Mouse (Mus musculus) heart, embryonic 10.5 days (tissue): Measurements from ENCODE around the gene Simc1. TPM values are rescaled to one million over a fixed set of nuclear protein-coding genes. Genes with fewer than 3 reads are reported as not detected.

Experiments used
- DNase-seq: peaks from one replicate; pipeline ENCODE4 v3.0.0-alpha.2; 2017; ENCODE audit warnings: low spot score
- H3K27ac ChIP-seq: fragments of 300-500 bp; sonication (generic); 2 replicates; pipeline ENCODE4 v1.5.1; 2016; ENCODE audit warnings: mild to moderate bottlenecking
- H3K27me3 ChIP-seq: fragments of 300-500 bp; sonication (generic); 2 replicates; pipeline ENCODE4 v1.6.1; 2016; ENCODE audit warnings: mild to moderate bottlenecking; ENCODE audit not compliant: poor library complexity, insufficient read depth, severe bottlenecking
- H3K36me3 ChIP-seq: fragments of 300-500 bp; sonication (generic); 2 replicates; pipeline ENCODE4 v1.6.1; 2016; ENCODE audit warnings: mild to moderate bottlenecking, moderate library complexity
- H3K4me1 ChIP-seq: fragments of 300-500 bp; sonication (generic); 2 replicates; pipeline ENCODE4 v1.6.1; 2016; ENCODE audit warnings: mild to moderate bottlenecking
- H3K4me3 ChIP-seq: fragments of 300-500 bp; sonication (generic); 2 replicates; pipeline ENCODE4 v1.5.1; 2016; ENCODE audit warnings: mild to moderate bottlenecking, moderate library complexity
- H3K9me3 ChIP-seq: fragments of 300-500 bp; sonication (generic); 2 replicates; pipeline ENCODE4 v1.6.1; 2016; ENCODE audit warnings: mild to moderate bottlenecking, moderate library complexity
- WGBS: fragments of 180-500 bp; shearing (Covaris S2); methylation state at CpG from one replicate; pipeline ENCODE4 v1.1.7; 2016; 5-methylcytosine and 5-hydroxymethylcytosine counted together
- polyA plus RNA-seq: library from polyadenylated mRNA; unstranded; fragments of >200 nt; fragmentation: Nextera tagmentation; extraction: Ambion mirVana; gene quantifications from 2 replicates; pipeline ENCODE4 v1.2.1, GENCODE M21; 2016

Simc1 gene
- polyA plus RNA-seq, 1 experiment from 2014 or later: 10.4 TPM

DNA sequence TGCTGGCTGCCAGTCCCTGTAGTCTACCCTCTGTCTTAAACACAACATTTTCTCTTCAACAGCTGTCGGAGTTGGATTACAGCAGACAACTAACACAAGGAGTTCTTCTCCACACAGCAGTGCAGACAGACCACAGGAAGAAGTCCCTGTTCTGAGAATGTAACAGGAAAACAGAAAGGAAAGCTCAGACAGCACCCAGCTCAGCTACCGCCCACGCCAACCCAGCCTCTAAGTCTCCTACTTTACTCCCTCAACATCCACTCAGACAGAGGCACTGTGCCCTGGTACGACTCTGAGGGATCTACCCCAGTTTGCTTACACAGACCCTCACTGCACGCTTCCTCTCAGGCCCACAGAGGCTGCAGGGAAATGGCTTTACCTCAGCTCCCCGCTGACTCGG lies 57.0 kb downstream of the Simc1 start:
- Histone ChIP-seq H3K36me3 (peaks cover 77% of the 10 kb centered on the region), H3K27ac (no peak overlapping the region), H3K27me3 (no peaks in the 10 kb centered on the region), H3K4me3 (no peak overlapping the region), H3K9me3 (no peaks in the 10 kb centered on the region), H3K4me1 (peaks cover 11% of the 10 kb centered on the region)
- DNase-seq: no peak
- WGBS: 91% methylated on average over 7 of the region's 7 CpGs

DNA sequence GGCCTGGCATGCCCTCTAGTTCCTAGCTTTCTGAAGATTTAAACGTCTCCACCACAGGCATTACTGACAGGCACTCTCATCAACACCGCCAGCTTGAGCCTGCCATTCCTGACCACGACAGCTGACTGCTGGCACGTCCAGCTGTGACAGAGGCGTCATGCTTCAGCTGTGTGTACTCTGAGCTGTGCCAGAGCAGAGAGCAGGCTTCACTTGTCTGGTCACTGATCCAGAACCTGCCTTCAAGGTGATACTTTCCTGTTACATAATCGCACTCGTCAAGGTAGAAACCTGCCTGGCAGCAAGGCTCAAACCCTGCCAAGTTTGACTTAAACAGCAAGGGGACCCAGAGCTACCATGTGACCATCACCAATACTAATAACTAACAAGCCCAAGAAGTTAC lies 59.0 kb downstream of the Simc1 start:
- no peaks in the 10 kb centered on the region for H3K9me3 ChIP-seq
- DNase-seq: no peak
- peaks cover 14% of the 10 kb centered on the region for H3K4me1 ChIP-seq
- 80% methylated on average over 7 of the region's 7 CpGs for WGBS
- no peaks in the 10 kb centered on the region for H3K27me3 ChIP-seq
- H3K4me3 ChIP-seq: no peak overlapping the region
- peaks cover 58% of the 10 kb centered on the region for H3K36me3 ChIP-seq
- H3K27ac ChIP-seq: no peak overlapping the region

DNA sequence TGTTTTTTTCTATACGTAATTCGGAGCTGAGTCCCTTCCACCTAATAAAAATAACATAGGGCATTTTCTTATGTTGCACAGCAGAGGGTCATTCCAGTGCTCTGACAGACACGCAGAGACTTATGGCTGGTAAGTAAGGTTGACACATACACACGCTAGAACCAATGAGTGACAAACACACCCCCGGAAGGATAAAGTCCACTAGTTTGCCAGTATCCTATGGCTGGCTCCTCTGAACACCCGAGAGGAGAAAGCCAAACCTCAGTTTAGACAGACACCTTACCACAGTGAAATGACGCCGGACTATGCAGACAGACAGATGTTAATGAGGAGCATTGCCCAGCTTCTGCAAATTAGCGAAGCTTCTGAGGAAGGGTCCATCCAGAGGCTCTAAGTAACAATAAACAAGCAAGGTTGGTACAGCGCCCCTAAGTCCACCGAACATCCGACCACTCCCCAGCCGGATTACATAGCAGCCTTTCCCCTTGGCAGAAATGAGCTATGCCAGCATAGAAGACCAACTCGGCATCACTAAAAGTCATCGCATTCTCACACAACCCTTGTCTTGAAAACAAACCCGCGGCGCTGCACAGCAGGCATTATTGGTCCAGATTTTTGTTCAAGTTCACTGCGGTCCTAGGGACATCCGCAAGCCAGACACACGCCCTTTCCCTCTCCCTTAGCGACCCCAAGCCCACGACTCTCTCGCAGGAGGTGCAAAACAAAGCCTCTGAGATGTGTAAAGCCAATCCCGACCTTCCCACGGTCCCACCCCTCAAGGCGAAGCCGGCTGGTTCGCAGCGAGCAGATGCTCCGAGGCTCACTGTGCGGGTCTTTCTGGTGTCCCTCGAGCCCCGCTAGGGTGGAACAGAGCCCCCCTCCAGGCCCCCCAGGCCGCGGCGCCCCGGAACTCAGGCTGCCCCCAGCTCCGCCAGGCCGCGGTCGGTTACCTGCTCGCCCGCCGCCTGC lies 60.9 kb downstream of the Simc1 start:
- Histone ChIP-seq H3K27ac (peak overlapping the region; percentile 94), H3K4me3 (peak overlapping the region; percentile 90), H3K4me1 (peaks cover 14% of the 10 kb centered on the region), H3K9me3 (no peaks in the 10 kb centered on the region), H3K27me3 (no peaks in the 10 kb centered on the region), H3K36me3 (peaks cover 38% of the 10 kb centered on the region)
- 12% methylated on average over 45 of the region's 45 CpGs for WGBS
- DNase-seq: no peak

DNA sequence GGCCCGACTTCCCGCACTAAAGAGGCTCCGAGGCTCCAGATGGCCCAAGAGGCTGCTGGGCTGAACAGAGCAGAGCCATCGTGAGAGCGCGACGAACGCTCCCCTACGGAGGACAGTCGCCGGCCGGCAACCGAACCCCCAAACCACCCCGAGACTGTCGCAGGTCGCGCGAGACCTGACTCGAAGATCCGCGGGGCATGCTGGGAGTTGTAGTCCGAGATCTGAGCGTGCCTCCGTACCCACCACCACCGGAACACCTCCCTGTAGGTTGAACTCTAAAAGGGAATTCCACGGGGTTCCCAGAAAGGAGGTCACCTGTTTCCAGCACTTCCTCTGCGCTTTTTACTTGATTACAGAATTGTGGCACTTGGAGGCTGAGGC lies 61.6 kb downstream of the Simc1 start, which contains the start of gene 4833439L19Rik:
4833439L19Rik (minus strand) TSS at position 235 of the 381 bp plus-strand sequence.
- Histone ChIP-seq H3K27ac (peak within 1 kb of the TSS; percentile 94), H3K27me3 (no peaks in the 10 kb centered on the region)
- under 1% methylated on average over 27 of the region's 27 CpGs for WGBS

DNA sequence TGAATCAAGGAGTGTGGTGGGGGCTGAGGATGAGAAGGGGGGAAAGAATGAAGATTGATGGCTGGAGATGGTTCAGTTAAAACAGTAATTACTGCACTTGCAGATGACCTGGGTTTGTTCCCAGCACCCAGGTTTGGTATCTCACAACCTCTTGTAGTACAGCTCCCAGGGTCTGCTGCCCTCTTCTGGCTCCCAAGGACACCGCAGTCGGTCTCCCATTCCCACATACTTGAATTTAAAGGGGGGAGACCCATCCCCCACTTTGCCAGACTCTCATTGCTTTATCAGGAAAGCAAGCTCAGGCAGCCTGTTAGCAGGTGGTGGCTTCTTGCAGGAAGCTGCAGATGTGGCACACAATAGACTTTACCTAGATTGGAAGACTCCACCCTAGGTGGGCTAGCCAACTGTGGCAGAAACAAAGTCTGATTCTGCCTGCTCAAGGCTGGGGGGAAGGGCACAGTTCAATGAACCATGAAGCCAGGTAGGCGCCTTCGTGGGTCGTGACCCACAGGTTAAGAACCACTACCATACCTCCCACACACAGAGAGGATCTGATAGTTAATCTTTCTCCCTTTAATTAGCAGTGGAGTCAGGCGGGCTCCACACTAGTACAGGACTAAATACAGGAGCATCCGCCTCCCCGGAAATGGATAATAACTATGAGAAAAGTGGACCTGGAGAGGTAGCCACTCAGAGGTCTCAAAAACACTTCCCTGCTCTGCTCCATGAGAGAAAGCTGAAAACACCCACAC lies 62.2 kb downstream of the Simc1 start:
- H3K9me3 ChIP-seq: no peaks in the 10 kb centered on the region
- peak; percentile 83 for DNase-seq
- peak overlapping the region; percentile 94 for H3K27ac ChIP-seq
- H3K27me3 ChIP-seq: no peaks in the 10 kb centered on the region
- 47% methylated on average over 8 of the region's 8 CpGs for WGBS
- peak overlapping the region; percentile 90 for H3K4me3 ChIP-seq
- peaks cover 26% of the 10 kb centered on the region for H3K36me3 ChIP-seq
- peaks cover 14% of the 10 kb centered on the region for H3K4me1 ChIP-seq

More for the DNA sequence above, 61.6 kb downstream of the Simc1 start, which contains the start of gene 4833439L19Rik:
- DNase-seq: peak; percentile 98
- Histone ChIP-seq H3K4me3 (peak within 1 kb of the TSS; percentile 90), H3K4me1 (peaks cover 14% of the 10 kb centered on the region), H3K9me3 (no peaks in the 10 kb centered on the region), H3K36me3 (peaks cover 32% of the 10 kb centered on the region)

DNA sequence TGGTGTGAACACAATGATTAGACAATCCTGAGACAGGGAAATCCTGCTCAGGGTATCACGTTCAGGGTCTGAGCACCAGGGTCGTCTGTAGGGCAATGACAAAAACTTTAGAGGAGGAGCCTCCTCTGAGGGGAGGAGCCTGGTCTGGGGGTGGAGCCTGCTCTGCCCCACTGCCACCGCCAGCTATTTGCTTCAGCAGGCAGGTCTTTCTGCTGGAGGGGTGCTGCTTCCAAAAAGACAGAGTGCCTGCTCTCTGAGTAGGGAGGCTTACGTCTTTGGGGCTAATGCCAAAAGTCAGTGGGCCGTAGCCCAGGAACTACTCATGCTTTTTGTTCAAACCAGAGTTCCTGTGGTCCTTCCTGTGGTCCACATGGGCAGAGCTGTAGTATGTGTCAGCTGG lies 64.8 kb downstream of the Simc1 start:
- H3K36me3 ChIP-seq: no peaks in the 10 kb centered on the region
- no peak overlapping the region for H3K27ac ChIP-seq
- no peak overlapping the region for H3K4me3 ChIP-seq
- no peak for DNase-seq
- H3K4me1 ChIP-seq: peaks cover 15% of the 10 kb centered on the region
- no peaks in the 10 kb centered on the region for H3K9me3 ChIP-seq
- H3K27me3 ChIP-seq: peaks cover 4% of the 10 kb centered on the region; the same call in 1 of the 2 replicates
- 39% methylated on average over 5 of the region's 5 CpGs for WGBS

DNA sequence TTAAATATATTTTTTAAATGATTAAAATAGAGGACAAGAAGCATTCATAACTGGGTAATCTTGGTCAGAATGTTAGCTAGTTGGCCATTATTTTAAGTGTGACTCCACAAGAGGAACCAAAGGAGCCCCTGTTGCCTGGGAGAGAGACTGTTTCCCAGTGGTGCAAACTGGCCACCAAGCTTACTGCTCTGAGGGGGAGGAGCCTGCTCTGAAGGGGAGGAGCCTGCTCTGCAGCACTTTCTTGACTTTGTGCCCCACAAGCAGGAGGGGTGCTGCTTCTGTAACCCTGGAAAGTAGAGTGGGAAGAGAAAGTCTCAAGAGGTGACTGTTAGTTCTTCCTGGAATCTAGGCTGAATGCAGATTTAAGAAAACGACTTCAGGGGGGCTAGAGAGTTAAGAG lies 65.7 kb downstream of the Simc1 start:
- 52% methylated on average over 1 of the region's 1 CpGs for WGBS
- Histone ChIP-seq H3K27ac (no peak overlapping the region), H3K36me3 (no peaks in the 10 kb centered on the region), H3K27me3 (peaks cover 6% of the 10 kb centered on the region; the same call in 1 of the 2 replicates), H3K9me3 (no peaks in the 10 kb centered on the region), H3K4me3 (no peak overlapping the region), H3K4me1 (peaks cover 13% of the 10 kb centered on the region)
- no peak for DNase-seq

DNA sequence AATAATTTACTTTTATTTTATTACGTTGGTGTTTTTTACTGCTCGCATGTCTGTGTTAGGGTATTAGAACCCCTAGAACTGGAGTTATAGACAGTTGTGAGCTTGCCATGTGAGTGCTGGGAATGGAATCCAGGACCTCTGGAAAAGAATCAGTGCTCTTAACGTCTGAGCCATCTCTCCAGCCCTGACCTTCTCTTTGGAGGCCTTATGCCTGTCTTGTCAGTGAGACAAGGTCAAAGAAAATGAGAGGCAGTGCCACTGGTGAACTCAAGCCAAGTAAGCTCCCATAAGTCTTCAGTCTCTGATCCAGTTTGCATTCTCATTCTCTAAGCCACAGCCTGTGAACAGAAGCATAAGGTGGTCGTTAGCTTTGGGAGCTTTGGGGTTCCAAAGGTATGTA lies 67.2 kb downstream of the Simc1 start:
- no peak for DNase-seq
- H3K27me3 ChIP-seq: peaks cover 6% of the 10 kb centered on the region; the same call in 1 of the 2 replicates
- no peaks in the 10 kb centered on the region for H3K36me3 ChIP-seq
- H3K4me3 ChIP-seq: no peak overlapping the region
- H3K4me1 ChIP-seq: peaks cover 17% of the 10 kb centered on the region
- WGBS: 74% methylated on average over 4 of the region's 4 CpGs
- H3K27ac ChIP-seq: no peak overlapping the region
- H3K9me3 ChIP-seq: no peaks in the 10 kb centered on the region

DNA sequence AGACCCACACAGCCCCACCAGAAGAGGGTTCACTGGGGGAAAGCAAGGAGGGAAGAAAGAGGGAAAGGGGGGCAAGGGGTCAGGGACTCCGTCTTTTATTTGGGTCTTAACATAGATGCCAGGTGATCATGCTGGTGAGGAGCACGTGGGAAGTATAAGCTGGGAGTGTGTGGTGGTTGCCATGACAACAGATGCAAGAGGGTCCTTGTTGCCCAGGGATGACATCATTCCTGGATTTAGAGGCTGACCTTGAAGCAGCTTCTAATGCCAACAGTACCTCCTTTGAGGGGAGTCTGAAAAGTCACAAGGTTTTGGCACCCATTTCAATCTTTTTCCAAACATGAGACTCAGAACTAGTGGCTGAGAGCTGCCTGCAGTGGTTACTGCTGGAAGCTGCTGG lies 68.1 kb downstream of the Simc1 start:
- 47% methylated on average over 2 of the region's 2 CpGs for WGBS
- peaks cover 20% of the 10 kb centered on the region for H3K4me1 ChIP-seq
- no peak overlapping the region; the same call in 1 of the 2 replicates for H3K27ac ChIP-seq
- DNase-seq: no peak
- peaks cover 2% of the 10 kb centered on the region; the same call in 1 of the 2 replicates for H3K36me3 ChIP-seq
- H3K27me3 ChIP-seq: peaks cover 6% of the 10 kb centered on the region; the same call in 1 of the 2 replicates
- no peak overlapping the region for H3K4me3 ChIP-seq
- no peaks in the 10 kb centered on the region for H3K9me3 ChIP-seq

DNA sequence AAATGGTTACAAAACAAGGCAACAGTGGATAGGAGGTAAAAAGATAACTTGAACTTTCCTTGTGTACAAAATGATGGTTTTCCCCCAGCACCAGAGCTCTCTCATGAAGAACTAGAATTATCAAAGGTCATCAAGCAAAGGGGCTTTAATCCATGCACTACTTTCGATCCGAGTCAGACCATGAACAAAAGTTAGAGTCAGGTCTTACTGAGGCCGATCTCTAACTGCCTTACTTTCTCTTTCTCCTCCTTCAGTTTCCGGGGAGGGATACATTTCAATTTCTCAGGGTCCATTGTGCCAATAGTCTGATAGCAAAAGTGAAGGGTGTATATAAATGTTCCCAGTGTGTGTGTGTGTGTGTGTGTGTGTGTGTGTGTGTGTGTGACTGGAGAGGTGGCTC lies 69.0 kb downstream of the Simc1 start:
- Histone ChIP-seq H3K27ac (no peak overlapping the region), H3K27me3 (peaks cover 6% of the 10 kb centered on the region; the same call in 1 of the 2 replicates), H3K9me3 (no peaks in the 10 kb centered on the region), H3K36me3 (peaks cover 11% of the 10 kb centered on the region), H3K4me1 (peaks cover 20% of the 10 kb centered on the region), H3K4me3 (no peak overlapping the region)
- 79% methylated on average over 4 of the region's 4 CpGs for WGBS
- DNase-seq: no peak

DNA sequence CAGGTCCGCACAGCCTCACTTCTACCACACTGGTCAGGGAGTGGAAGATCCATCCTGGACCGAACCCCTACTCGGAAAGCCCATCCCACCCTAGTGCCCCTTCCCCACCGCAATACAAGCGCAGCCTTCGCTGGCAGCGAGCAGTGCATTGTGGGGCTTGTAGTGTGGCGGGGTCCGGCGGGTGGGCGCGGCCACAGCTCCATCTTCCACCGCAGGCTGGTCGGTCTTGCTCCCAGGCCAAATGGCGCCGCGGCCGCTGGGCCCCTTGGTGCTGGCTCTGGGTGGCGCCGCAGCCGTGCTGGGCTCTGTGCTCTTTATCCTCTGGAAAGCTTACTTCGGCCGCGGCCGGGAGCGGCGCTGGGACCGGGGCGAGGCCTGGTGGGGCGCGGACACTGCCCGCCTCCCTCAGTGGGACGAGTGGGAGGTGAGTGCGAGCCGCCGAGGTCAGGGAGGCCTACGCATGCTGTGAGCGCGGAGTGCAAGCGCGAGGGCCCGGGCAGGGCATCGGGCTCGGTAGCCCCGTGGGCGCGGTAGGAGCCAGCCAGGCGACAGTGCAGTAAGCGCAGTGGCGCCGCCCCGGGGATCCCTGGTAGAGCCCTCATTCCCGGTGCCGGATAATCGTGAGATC lies 71.4 kb downstream of the Simc1 start, which contains the start of gene Arl10:
Arl10 (plus strand) TSS at position 162 of the 628 bp plus-strand sequence.
- Histone ChIP-seq H3K36me3 (peaks cover 33% of the 10 kb centered on the region), H3K27ac (peak within 1 kb of the TSS; percentile 97), H3K9me3 (no peaks in the 10 kb centered on the region), H3K27me3 (peaks cover 6% of the 10 kb centered on the region; the same call in 1 of the 2 replicates), H3K4me3 (peak within 1 kb of the TSS; percentile 97), H3K4me1 (peaks cover 20% of the 10 kb centered on the region)
- DNase-seq: peak; percentile 93
- 0% methylated on average over 55 of the region's 55 CpGs for WGBS

DNA sequence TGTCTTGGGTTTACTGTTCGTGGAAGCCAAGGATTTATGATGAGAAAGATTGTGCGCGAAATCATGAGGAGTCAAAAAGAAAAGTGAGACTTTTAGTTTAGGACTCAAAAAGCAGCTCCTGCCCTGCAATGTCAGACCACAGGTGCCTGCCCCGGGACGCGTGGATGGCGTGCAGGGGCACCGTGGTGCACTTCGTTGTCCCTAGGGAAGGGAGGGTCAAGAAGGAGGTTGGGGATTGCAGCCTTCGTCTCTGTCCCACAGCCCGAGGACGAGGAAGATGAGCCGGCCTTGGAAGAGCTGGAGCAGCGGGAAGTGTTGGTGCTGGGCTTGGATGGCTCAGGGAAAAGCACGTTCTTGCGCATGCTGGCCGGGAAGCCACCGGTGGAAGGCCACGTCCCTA lies 71.9 kb downstream of the Simc1 start:
- peak overlapping the region; percentile 97 for H3K27ac ChIP-seq
- no peak for DNase-seq
- peak overlapping the region; percentile 97 for H3K4me3 ChIP-seq
- peaks cover 37% of the 10 kb centered on the region for H3K36me3 ChIP-seq
- peaks cover 6% of the 10 kb centered on the region; the same call in 1 of the 2 replicates for H3K27me3 ChIP-seq
- peaks cover 20% of the 10 kb centered on the region for H3K4me1 ChIP-seq
- WGBS: 5% methylated on average over 19 of the region's 19 CpGs
- H3K9me3 ChIP-seq: no peaks in the 10 kb centered on the region
